Mouse (Mus musculus) erythroblast, embryonic 14.5 days (primary cell): Measurements from ENCODE around the gene Nudt16l1.

Source experiments
- GATA1 ChIP-seq: IDR thresholded peaks from 2 replicates; pipeline ENCODE4 v1.6.1; 2012; ENCODE audit warnings: low read length, inconsistent platforms, mixed read lengths
- TAL1 ChIP-seq: IDR thresholded peaks from 3 replicates; pipeline ENCODE4 v1.6.1; 2012; ENCODE audit warnings: low read length, inconsistent platforms, mixed read lengths

GRCm38 (mm10) chr16:4940311-4940850, 1.8 kb downstream of the Nudt16l1 start:
- TF ChIP-seq GATA1 (no peak), TAL1 (no peak)
